Mouse (Mus musculus): Measurements from ENCODE around the gene Lsr. TPM values are rescaled to one million over a fixed set of nuclear protein-coding genes. Genes with fewer than 3 reads are reported as not detected.
A peak's percentile ranks its signal among the peaks of the same experiment; 100 is the strongest.
"Not testable (repeated sequence)": the region's sequence is repeated elsewhere in the genome, so short reads cannot be mapped to it uniquely, and the experiment has no call there.

Lsr gene
- polyA plus RNA-seq, 1 experiment, result 11.3 TPM

- no peak for TF ChIP-seq POLR2A (IDR thresholded peaks at IDR 0.05; ENCODE audit: extremely low read depth, insufficient read depth, low read length)
- TF ChIP-seq CTCF (IDR thresholded peaks at IDR 0.05; ENCODE audit: extremely low read depth, insufficient read depth, low read length), result no peak
- H3K4me1 ChIP-seq (ENCODE audit: control insufficient read depth, insufficient read depth, low read length), result peaks cover 4% of the 10 kb centered on the region
- peak overlapping the region; percentile 96 for H3K27ac ChIP-seq (ENCODE audit: insufficient read depth, low read length)
- H3K4me3 ChIP-seq (ENCODE audit: insufficient read depth, low read length), result peak overlapping the region; percentile 78
Measured at GRCm38 (mm10) chr7:30956357-30956751, 16.9 kb downstream of the Lsr start.

- Histone ChIP-seq H3K27ac (ENCODE audit: insufficient read depth, low read length) (peak overlapping the region; percentile 96), H3K4me1 (ENCODE audit: control insufficient read depth, insufficient read depth, low read length) (peaks cover 4% of the 10 kb centered on the region), H3K4me3 (ENCODE audit: insufficient read depth, low read length) (peak overlapping the region; percentile 78)
- no peak for TF ChIP-seq POLR2A (IDR thresholded peaks at IDR 0.05; ENCODE audit: extremely low read depth, insufficient read depth, low read length)
- peak; percentile 34; the same call in 1 of the 2 replicates for TF ChIP-seq CTCF (IDR thresholded peaks at IDR 0.05; ENCODE audit: extremely low read depth, insufficient read depth, low read length)
Measured at GRCm38 (mm10) chr7:30955584-30956356, 17.5 kb downstream of the Lsr start.

GRCm38 (mm10) chr7:30954971-30955520 is 18.2 kb downstream of the Lsr start:
- no peak for TF ChIP-seq CTCF (IDR thresholded peaks at IDR 0.05; ENCODE audit: extremely low read depth, insufficient read depth, low read length)
- TF ChIP-seq POLR2A (IDR thresholded peaks at IDR 0.05; ENCODE audit: extremely low read depth, insufficient read depth, low read length), result no peak
- H3K27ac ChIP-seq (ENCODE audit: insufficient read depth, low read length), result no peak overlapping the region
- H3K4me3 ChIP-seq (ENCODE audit: insufficient read depth, low read length), result peak overlapping the region; percentile 78

GRCm38 (mm10) chr7:30954036-30954435 is 19.2 kb downstream of the Lsr start:
- TF ChIP-seq CTCF (IDR thresholded peaks at IDR 0.05; ENCODE audit: extremely low read depth, insufficient read depth, low read length) (no peak), POLR2A (IDR thresholded peaks at IDR 0.05; ENCODE audit: extremely low read depth, insufficient read depth, low read length) (no peak)
- H3K27ac ChIP-seq (ENCODE audit: insufficient read depth, low read length), result no peak overlapping the region
- H3K4me1 ChIP-seq (ENCODE audit: control insufficient read depth, insufficient read depth, low read length), result peaks cover 4% of the 10 kb centered on the region
- no peak overlapping the region for H3K4me3 ChIP-seq (ENCODE audit: insufficient read depth, low read length)

More at GRCm38 (mm10) chr7:30954971-30955520, 18.2 kb downstream of the Lsr start:
- H3K4me1 ChIP-seq (ENCODE audit: control insufficient read depth, insufficient read depth, low read length), result peaks cover 4% of the 10 kb centered on the region

GRCm38 (mm10) chr7:30953459-30953858 is 19.8 kb downstream of the Lsr start:
- no peak overlapping the region for H3K27ac ChIP-seq (ENCODE audit: insufficient read depth, low read length)
- no peak overlapping the region for H3K4me3 ChIP-seq (ENCODE audit: insufficient read depth, low read length)
- TF ChIP-seq CTCF (IDR thresholded peaks at IDR 0.05; ENCODE audit: extremely low read depth, insufficient read depth, low read length), result no peak
- no peak for TF ChIP-seq POLR2A (IDR thresholded peaks at IDR 0.05; ENCODE audit: extremely low read depth, insufficient read depth, low read length)
- peaks cover 4% of the 10 kb centered on the region for H3K4me1 ChIP-seq (ENCODE audit: control insufficient read depth, insufficient read depth, low read length)

GRCm38 (mm10) chr7:30952441-30953265 is 20.6 kb downstream of the Lsr start:
- Histone ChIP-seq H3K27ac (ENCODE audit: insufficient read depth, low read length) (no peak overlapping the region), H3K4me3 (ENCODE audit: insufficient read depth, low read length) (no peak overlapping the region), H3K4me1 (ENCODE audit: control insufficient read depth, insufficient read depth, low read length) (peaks cover 4% of the 10 kb centered on the region; the same call in 1 of the 2 replicates)
- TF ChIP-seq POLR2A (IDR thresholded peaks at IDR 0.05; ENCODE audit: extremely low read depth, insufficient read depth, low read length) (no peak), CTCF (IDR thresholded peaks at IDR 0.05; ENCODE audit: extremely low read depth, insufficient read depth, low read length) (no peak)

GRCm38 (mm10) chr7:30949902-30950301 is 23.4 kb downstream of the Lsr start:
- H3K27ac ChIP-seq (ENCODE audit: insufficient read depth, low read length); H3K4me3 ChIP-seq (ENCODE audit: insufficient read depth, low read length); H3K4me1 ChIP-seq (ENCODE audit: control insufficient read depth, insufficient read depth, low read length): not testable (repeated sequence)

GRCm38 (mm10) chr7:30945876-30946275 is 27.4 kb downstream of the Lsr start:
- H3K27ac ChIP-seq (ENCODE audit: insufficient read depth, low read length), result no peak overlapping the region
- no peak overlapping the region for H3K4me3 ChIP-seq (ENCODE audit: insufficient read depth, low read length)
- no peaks in the 10 kb centered on the region for H3K4me1 ChIP-seq (ENCODE audit: control insufficient read depth, insufficient read depth, low read length)
- TF ChIP-seq POLR2A (IDR thresholded peaks at IDR 0.05; ENCODE audit: extremely low read depth, insufficient read depth, low read length), result no peak
- TF ChIP-seq CTCF (IDR thresholded peaks at IDR 0.05; ENCODE audit: extremely low read depth, insufficient read depth, low read length), result no peak

- not testable (repeated sequence) for H3K4me3 ChIP-seq (ENCODE audit: insufficient read depth, low read length); H3K27ac ChIP-seq (ENCODE audit: insufficient read depth, low read length); H3K4me1 ChIP-seq (ENCODE audit: control insufficient read depth, insufficient read depth, low read length)
Measured at GRCm38 (mm10) chr7:30945466-30945865, 27.8 kb downstream of the Lsr start.

GRCm38 (mm10) chr7:30944706-30945105 is 28.6 kb downstream of the Lsr start:
- not testable (repeated sequence) for H3K27ac ChIP-seq (ENCODE audit: insufficient read depth, low read length); H3K4me1 ChIP-seq (ENCODE audit: control insufficient read depth, insufficient read depth, low read length); H3K4me3 ChIP-seq (ENCODE audit: insufficient read depth, low read length)

Data from cortical plate, adult 2 months (tissue).